Mouse (Mus musculus): Measurements from ENCODE around the gene Uhrf1. TPM values are rescaled to one million over a fixed set of nuclear protein-coding genes. Genes with fewer than 3 reads are reported as not detected.

The Uhrf1 gene
- polyA plus RNA-seq, 1 experiment from 2014 or later, result 321 TPM

- H3K27me3 ChIP-seq (ENCODE audit: low read depth, poor library complexity, severe bottlenecking), result no peaks in the 10 kb centered on the region
- no peaks in the 10 kb centered on the region for H3K4me1 ChIP-seq
- peaks cover 93% of the 10 kb centered on the region for H3K36me3 ChIP-seq
- no peak overlapping the region for H3K4me3 ChIP-seq
- 0 out of 2 replicates have a peak overlapping the region, but pooled peaks have one; percentile 9 for H3K27ac ChIP-seq (replicated peaks)
- no peak for DNase-seq (ENCODE audit: low spot score)
- 88% methylated on average over 3 of the region's 3 CpGs for WGBS
- no peaks in the 10 kb centered on the region for H3K9me3 ChIP-seq (replicated peaks)
Measured at GRCm38 (mm10) chr17:56370090-56370489, 67.0 kb downstream of the Uhrf1 start.

DNA sequence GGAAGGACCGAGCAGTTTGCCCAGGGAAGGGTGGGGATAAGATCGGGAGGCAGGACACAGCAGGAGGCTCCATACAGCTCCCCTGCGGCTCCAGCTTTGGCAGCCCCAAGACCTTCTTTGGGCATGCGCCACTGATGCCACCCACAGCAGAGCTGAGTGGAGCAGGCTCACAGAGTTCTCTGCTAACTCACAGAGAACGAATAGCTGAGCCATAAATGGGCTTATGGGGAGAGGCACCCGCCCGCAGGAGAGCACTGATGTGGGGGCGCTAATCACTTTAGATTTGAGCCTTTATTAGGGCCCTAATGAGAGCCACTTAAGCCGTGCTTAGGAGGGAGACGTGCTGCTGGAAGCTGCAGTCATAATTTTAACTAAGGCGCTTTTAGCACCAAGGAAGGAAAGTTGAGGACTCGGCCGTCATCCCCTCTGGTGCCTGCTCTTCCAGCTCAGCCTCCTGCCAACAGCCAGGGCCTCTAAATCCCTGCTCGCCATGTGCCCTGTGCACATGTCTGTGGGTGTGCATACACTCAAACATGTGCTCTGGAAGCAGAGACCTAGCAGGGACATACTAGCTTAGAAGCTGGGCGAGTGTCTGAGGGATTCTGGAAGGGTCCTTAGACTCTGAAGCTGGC lies 68.0 kb downstream of the Uhrf1 start:
- Histone ChIP-seq H3K9me3 (replicated peaks) (no peaks in the 10 kb centered on the region), H3K36me3 (peaks cover 94% of the 10 kb centered on the region), H3K4me1 (no peaks in the 10 kb centered on the region), H3K27ac (replicated peaks) (no peak overlapping the region), H3K4me3 (no peak overlapping the region), H3K27me3 (ENCODE audit: low read depth, poor library complexity, severe bottlenecking) (no peaks in the 10 kb centered on the region)
- no peak for DNase-seq (ENCODE audit: low spot score)
- 88% methylated on average over 15 of the region's 15 CpGs for WGBS

GRCm38 (mm10) chr17:56372109-56372508 lies 69.0 kb downstream of the Uhrf1 start:
- 76% methylated on average over 4 of the region's 4 CpGs for WGBS
- no peak for DNase-seq (ENCODE audit: low spot score)
- Histone ChIP-seq H3K9me3 (replicated peaks) (no peaks in the 10 kb centered on the region), H3K27me3 (ENCODE audit: low read depth, poor library complexity, severe bottlenecking) (no peaks in the 10 kb centered on the region), H3K4me1 (no peaks in the 10 kb centered on the region), H3K27ac (replicated peaks) (no peak overlapping the region), H3K4me3 (no peak overlapping the region), H3K36me3 (peaks cover 96% of the 10 kb centered on the region)

Other genes starting within 250 kb of the Uhrf1 start
- gene Ubxn6, start 228.3 kb upstream of the Uhrf1 start, polyA plus RNA-seq (2016; fragmentation: Nextera tagmentation; extraction: Ambion mirVana), result 35.7 and 41.2 TPM in 2 replicates
- gene Hdgfl2, start 223.7 kb upstream of the Uhrf1 start, polyA plus RNA-seq (2016; fragmentation: Nextera tagmentation; extraction: Ambion mirVana), result 188 and 191 TPM in 2 replicates
- gene Plin4, start 193.5 kb upstream of the Uhrf1 start, polyA plus RNA-seq (2016; fragmentation: Nextera tagmentation; extraction: Ambion mirVana), result 0.04 and 0.11 TPM in 2 replicates
- gene Plin5, start 185.7 kb upstream of the Uhrf1 start, polyA plus RNA-seq (2016; fragmentation: Nextera tagmentation; extraction: Ambion mirVana), result 0.11 and 0.21 TPM in 2 replicates
- gene Lrg1, start 181.3 kb upstream of the Uhrf1 start, polyA plus RNA-seq (2016; fragmentation: Nextera tagmentation; extraction: Ambion mirVana), result not detected in 2 replicates
- 1.2 and 1.8 TPM in 2 replicates for gene Sema6b, start 163.0 kb upstream of the Uhrf1 start, polyA plus RNA-seq (2016; fragmentation: Nextera tagmentation; extraction: Ambion mirVana)
- gene Tnfaip8l1, start 140.8 kb upstream of the Uhrf1 start, polyA plus RNA-seq (2016; fragmentation: Nextera tagmentation; extraction: Ambion mirVana), result 7.2 and 8.4 TPM in 2 replicates
- gene Mydgf, start 119.4 kb upstream of the Uhrf1 start, polyA plus RNA-seq (2016; fragmentation: Nextera tagmentation; extraction: Ambion mirVana), result 77.0 and 78.4 TPM in 2 replicates
- gene Dpp9, start 84.4 kb upstream of the Uhrf1 start, polyA plus RNA-seq (2016; fragmentation: Nextera tagmentation; extraction: Ambion mirVana), result 45.6 and 46.9 TPM in 2 replicates
- gene Fem1a, start 46.5 kb upstream of the Uhrf1 start, polyA plus RNA-seq (2016; fragmentation: Nextera tagmentation; extraction: Ambion mirVana), result 11.7 and 15.1 TPM in 2 replicates
- 2.4 and 3.1 TPM in 2 replicates for gene Ticam1, start 26.5 kb upstream of the Uhrf1 start, polyA plus RNA-seq (2016; fragmentation: Nextera tagmentation; extraction: Ambion mirVana)
- 59.5 and 70.0 TPM in 2 replicates for gene Plin3, start 10.4 kb upstream of the Uhrf1 start, polyA plus RNA-seq (2016; fragmentation: Nextera tagmentation; extraction: Ambion mirVana)
- not detected in 2 replicates for gene Arrdc5, start 3.0 kb upstream of the Uhrf1 start, polyA plus RNA-seq (2016; fragmentation: Nextera tagmentation; extraction: Ambion mirVana)
- gene Kdm4b, start 22.7 kb downstream of the Uhrf1 start, polyA plus RNA-seq (2016; fragmentation: Nextera tagmentation; extraction: Ambion mirVana), result 45.2 and 56.1 TPM in 2 replicates
- gene Ptprs, start 173.2 kb downstream of the Uhrf1 start, polyA plus RNA-seq (2016; fragmentation: Nextera tagmentation; extraction: Ambion mirVana), result 89.7 and 131 TPM in 2 replicates
- not detected in 2 replicates for gene Znrf4, start 209.1 kb downstream of the Uhrf1 start, polyA plus RNA-seq (2016; fragmentation: Nextera tagmentation; extraction: Ambion mirVana)